Mouse (Mus musculus): ENCODE measurements around the gene Gm45015. TPM values are rescaled to one million over a fixed set of nuclear protein-coding genes. Genes with fewer than 3 reads are reported as not detected.
A peak's percentile ranks its signal among the peaks of the same experiment; 100 is the strongest.
"Not testable (repeated sequence)": the region's sequence is repeated elsewhere in the genome, so short reads cannot be mapped to it uniquely, and the experiment has no call there.

Gm45015 gene
- total and polyA plus RNA-seq, 2 experiments = not detected

DNA sequence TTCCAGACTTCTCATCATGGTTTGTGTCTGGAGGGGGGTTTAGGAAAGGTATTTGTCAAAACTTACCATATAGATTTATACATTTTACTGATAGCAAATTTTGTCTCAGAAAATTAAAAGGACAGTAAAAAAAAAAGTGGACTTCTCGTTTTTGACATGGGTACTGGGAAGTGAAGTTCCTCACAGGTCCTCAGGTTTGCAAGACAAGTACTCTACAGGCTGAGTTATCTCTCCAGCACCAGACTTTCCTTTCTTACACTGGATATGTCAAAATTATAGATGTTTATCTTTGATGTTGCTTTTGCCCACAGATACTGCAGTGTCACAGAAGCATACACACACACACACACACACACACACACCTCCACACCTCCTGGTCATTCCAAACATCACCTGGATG, 4.8 kb upstream of the Gm45015 start:
- TF ChIP-seq CTCF (IDR thresholded peaks at IDR 0.05; ENCODE audit: low read depth, low read length) (no peak), POLR2A (IDR thresholded peaks at IDR 0.05; ENCODE audit: extremely low read depth, insufficient read depth, low read length) (no peak)
- DNase-seq (ENCODE audit: extremely low read depth, low read depth, low spot score) = no peak
- 91% methylated on average over 1 of the region's 1 CpGs for WGBS

DNA sequence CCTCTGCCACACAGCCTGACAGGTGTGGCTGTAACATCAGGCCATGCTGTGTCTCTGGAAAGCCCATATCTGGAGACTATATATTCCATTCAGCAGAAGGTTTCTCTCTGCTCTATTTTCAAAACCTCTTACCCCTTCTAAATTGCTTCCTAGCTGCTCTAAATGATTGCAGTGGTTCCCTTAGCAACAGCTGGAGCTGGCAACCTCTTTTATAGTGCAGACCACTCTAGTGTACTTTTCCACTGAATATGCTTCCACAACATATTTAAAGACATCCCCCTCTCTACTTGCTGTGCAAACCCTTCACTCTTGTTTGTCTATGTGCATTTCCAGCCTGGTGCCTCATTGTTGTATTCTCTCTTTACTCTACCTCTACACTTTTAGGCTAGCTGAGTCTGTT, 3.1 kb downstream of the Gm45015 start:
- no peak for DNase-seq (ENCODE audit: extremely low read depth, low read depth, low spot score)
- H3K79me2 ChIP-seq (ENCODE audit: control insufficient read depth, insufficient read depth, low read length) = no peaks in the 10 kb centered on the region
- no peaks in the 10 kb centered on the region for H3K4me1 ChIP-seq (ENCODE audit: control insufficient read depth, insufficient read depth, low read length)
- H3K9ac ChIP-seq (ENCODE audit: low read depth, low read length) = no peak overlapping the region
- H3K27ac ChIP-seq (replicated peaks; ENCODE audit: insufficient read depth, low read depth, low read length) = no peak overlapping the region
- H3K36me3 ChIP-seq (ENCODE audit: control insufficient read depth, insufficient read depth, low read length) = no peaks in the 10 kb centered on the region
- H3K27me3 ChIP-seq (ENCODE audit: control insufficient read depth, insufficient read depth, low read length) = no peaks in the 10 kb centered on the region
- TF ChIP-seq POLR2A (IDR thresholded peaks at IDR 0.05; ENCODE audit: extremely low read depth, insufficient read depth, low read length) (no peak), CTCF (IDR thresholded peaks at IDR 0.05; ENCODE audit: low read depth, low read length) (no peak)
- no peak overlapping the region for H3K4me3 ChIP-seq (ENCODE audit: insufficient read depth, low read depth, low read length)

More for the DNA sequence above, 4.8 kb upstream of the Gm45015 start:
- Histone ChIP-seq H3K36me3 (ENCODE audit: control insufficient read depth, insufficient read depth, low read length) (no peaks in the 10 kb centered on the region; the same call in 1 of the 2 replicates), H3K9ac (ENCODE audit: low read depth, low read length) (no peak overlapping the region), H3K27ac (replicated peaks; ENCODE audit: insufficient read depth, low read depth, low read length) (no peak overlapping the region), H3K4me3 (ENCODE audit: insufficient read depth, low read depth, low read length) (no peak overlapping the region), H3K27me3 (ENCODE audit: control insufficient read depth, insufficient read depth, low read length) (no peaks in the 10 kb centered on the region), H3K79me2 (ENCODE audit: control insufficient read depth, insufficient read depth, low read length) (peaks cover 6% of the 10 kb centered on the region; the same call in 1 of the 2 replicates), H3K4me1 (ENCODE audit: control insufficient read depth, insufficient read depth, low read length) (no peaks in the 10 kb centered on the region; the same call in 1 of the 2 replicates)

DNA sequence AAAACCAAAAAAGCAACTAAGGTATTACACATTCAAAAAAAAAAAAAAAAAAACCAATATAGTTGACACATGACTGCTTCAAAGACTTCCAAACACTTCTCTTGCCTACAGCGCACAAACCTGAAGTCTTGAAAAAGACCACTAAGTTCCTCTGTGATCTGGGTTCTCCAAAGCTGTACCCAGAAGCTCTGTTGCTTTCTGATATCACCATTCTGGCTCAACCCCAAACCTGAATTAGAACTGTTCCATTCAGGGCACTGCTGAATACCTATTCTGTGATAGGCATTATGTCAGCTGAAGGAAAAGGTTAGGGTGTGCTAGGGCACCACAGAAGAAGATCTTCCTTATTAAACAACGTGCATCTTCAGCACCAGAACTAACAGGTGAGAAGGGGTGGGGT, 9.4 kb downstream of the Gm45015 start:
- DNase-seq (ENCODE audit: extremely low read depth, low read depth, low spot score) = no peak
- Histone ChIP-seq H3K36me3 (ENCODE audit: control insufficient read depth, insufficient read depth, low read length) (no peaks in the 10 kb centered on the region), H3K27me3 (ENCODE audit: control insufficient read depth, insufficient read depth, low read length) (no peaks in the 10 kb centered on the region), H3K9ac (ENCODE audit: low read depth, low read length) (no peak overlapping the region), H3K4me1 (ENCODE audit: control insufficient read depth, insufficient read depth, low read length) (no peaks in the 10 kb centered on the region), H3K79me2 (ENCODE audit: control insufficient read depth, insufficient read depth, low read length) (no peaks in the 10 kb centered on the region), H3K27ac (replicated peaks; ENCODE audit: insufficient read depth, low read depth, low read length) (no peak overlapping the region), H3K4me3 (ENCODE audit: insufficient read depth, low read depth, low read length) (no peak overlapping the region)
- WGBS = 78% methylated on average over 2 of the region's 2 CpGs
- no peak for TF ChIP-seq CTCF (IDR thresholded peaks at IDR 0.05; ENCODE audit: low read depth, low read length)
- TF ChIP-seq POLR2A (IDR thresholded peaks at IDR 0.05; ENCODE audit: extremely low read depth, insufficient read depth, low read length) = no peak

DNA sequence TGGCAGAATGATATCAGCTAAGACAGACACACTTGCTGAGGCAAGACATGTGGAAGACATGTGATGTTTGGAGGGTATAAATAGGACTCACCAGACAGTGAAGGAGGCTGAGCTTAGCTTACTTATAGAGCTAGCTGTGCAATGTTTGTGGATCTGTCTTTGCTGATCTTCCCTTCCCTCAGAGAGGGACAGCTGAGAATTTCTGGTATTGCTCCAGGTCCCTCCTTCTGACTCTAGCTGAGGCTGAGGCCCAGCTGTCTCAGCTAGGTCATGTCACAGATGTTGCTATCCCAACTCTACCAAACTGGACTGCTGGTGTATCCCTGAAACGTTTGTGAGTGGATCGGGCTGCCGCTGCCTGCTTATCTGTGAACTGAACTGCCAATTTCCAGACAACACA, 15.6 kb downstream of the Gm45015 start:
- H3K27ac ChIP-seq (replicated peaks; ENCODE audit: insufficient read depth, low read depth, low read length) = no peak overlapping the region
- no peak for DNase-seq (ENCODE audit: extremely low read depth, low read depth, low spot score)
- no peaks in the 10 kb centered on the region for H3K27me3 ChIP-seq (ENCODE audit: control insufficient read depth, insufficient read depth, low read length)
- no peak overlapping the region for H3K4me3 ChIP-seq (ENCODE audit: insufficient read depth, low read depth, low read length)
- no peaks in the 10 kb centered on the region for H3K79me2 ChIP-seq (ENCODE audit: control insufficient read depth, insufficient read depth, low read length)
- no peak for TF ChIP-seq POLR2A (IDR thresholded peaks at IDR 0.05; ENCODE audit: extremely low read depth, insufficient read depth, low read length)
- no peak for TF ChIP-seq CTCF (IDR thresholded peaks at IDR 0.05; ENCODE audit: low read depth, low read length)
- WGBS = 57% methylated on average over 3 of the region's 3 CpGs
- no peaks in the 10 kb centered on the region for H3K4me1 ChIP-seq (ENCODE audit: control insufficient read depth, insufficient read depth, low read length)
- H3K9ac ChIP-seq (ENCODE audit: low read depth, low read length) = no peak overlapping the region
- no peaks in the 10 kb centered on the region for H3K36me3 ChIP-seq (ENCODE audit: control insufficient read depth, insufficient read depth, low read length)

DNA sequence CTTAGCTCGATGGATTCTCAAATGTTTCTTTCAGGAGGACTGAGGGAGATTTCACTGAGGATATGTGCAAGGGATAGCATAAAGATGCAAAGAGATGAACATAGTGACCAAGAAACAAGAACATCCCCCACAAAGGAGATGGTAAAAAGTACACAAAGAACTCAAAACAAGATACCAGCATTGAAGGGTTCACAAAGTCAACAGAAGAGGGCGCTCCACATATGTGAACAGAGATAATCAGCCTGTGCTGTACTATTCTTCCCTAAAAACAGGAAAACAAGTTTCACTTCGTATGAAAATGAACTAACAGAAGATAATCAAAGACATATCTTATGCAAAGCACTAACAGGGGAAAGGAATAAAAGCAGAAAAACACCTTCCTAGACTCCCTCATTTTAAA, 24.1 kb downstream of the Gm45015 start:
- Histone ChIP-seq H3K4me1 (ENCODE audit: control insufficient read depth, insufficient read depth, low read length) (no peaks in the 10 kb centered on the region), H3K79me2 (ENCODE audit: control insufficient read depth, insufficient read depth, low read length) (no peaks in the 10 kb centered on the region), H3K27me3 (ENCODE audit: control insufficient read depth, insufficient read depth, low read length) (no peaks in the 10 kb centered on the region), H3K36me3 (ENCODE audit: control insufficient read depth, insufficient read depth, low read length) (no peaks in the 10 kb centered on the region), H3K9ac (ENCODE audit: low read depth, low read length) (no peak overlapping the region), H3K4me3 (ENCODE audit: insufficient read depth, low read depth, low read length) (no peak overlapping the region), H3K27ac (replicated peaks; ENCODE audit: insufficient read depth, low read depth, low read length) (no peak overlapping the region)
- 22% methylated on average over 3 of the region's 3 CpGs for WGBS
- DNase-seq (ENCODE audit: extremely low read depth, low read depth, low spot score) = peak; percentile 29
- TF ChIP-seq POLR2A (IDR thresholded peaks at IDR 0.05; ENCODE audit: extremely low read depth, insufficient read depth, low read length) = no peak
- no peak for TF ChIP-seq CTCF (IDR thresholded peaks at IDR 0.05; ENCODE audit: low read depth, low read length)

DNA sequence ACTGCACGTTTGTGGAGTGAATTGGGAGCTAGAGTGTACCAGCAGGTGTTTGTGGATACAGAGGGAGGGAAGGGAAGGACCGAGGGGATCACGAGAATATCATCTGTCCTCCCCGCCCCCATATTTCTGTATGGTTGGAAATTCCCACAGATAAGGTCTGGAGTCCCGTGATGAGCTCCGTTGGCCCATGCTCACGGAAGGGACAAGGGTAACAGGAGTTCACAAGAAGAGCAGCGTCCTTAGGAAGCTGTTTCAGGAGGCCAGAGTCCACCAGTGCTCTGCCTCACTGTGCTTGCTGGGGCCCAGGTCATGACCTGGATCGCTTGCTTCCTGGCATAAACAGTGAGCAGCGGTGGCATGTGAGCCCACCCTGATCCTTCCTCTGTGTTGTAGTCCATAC, 40.9 kb downstream of the Gm45015 start:
- H3K27ac ChIP-seq (replicated peaks; ENCODE audit: insufficient read depth, low read depth, low read length); H3K36me3 ChIP-seq (ENCODE audit: control insufficient read depth, insufficient read depth, low read length); H3K27me3 ChIP-seq (ENCODE audit: control insufficient read depth, insufficient read depth, low read length); H3K4me1 ChIP-seq (ENCODE audit: control insufficient read depth, insufficient read depth, low read length); H3K9ac ChIP-seq (ENCODE audit: low read depth, low read length); H3K4me3 ChIP-seq (ENCODE audit: insufficient read depth, low read depth, low read length); DNase-seq (ENCODE audit: extremely low read depth, low read depth, low spot score); H3K79me2 ChIP-seq (ENCODE audit: control insufficient read depth, insufficient read depth, low read length): not testable (repeated sequence)
- WGBS = 30% methylated on average over 9 of the region's 10 CpGs

DNA sequence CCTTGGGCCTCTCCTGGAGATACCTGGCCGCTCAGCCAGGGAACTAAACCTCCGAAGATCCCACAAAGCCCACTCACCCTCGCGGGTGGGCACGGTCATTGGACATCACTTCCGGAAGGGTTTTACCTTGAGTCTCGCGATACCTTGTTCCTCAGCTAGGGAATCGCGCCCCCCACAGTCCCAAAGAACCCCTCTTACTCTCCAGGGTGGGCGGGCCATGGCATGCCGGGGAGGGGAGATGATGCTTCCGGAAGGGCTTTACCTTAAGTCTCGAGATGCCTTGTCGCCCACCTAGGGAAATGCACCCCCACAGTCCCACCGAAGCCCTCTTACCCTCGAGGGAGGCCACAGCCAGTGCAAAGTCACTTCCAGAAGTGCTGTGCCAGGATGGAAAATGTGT, 43.8 kb downstream of the Gm45015 start, which contains the start of the genes Xlr5a and Xlr5c:
Xlr5a (minus strand) TSS at position 101 of the 400 bp plus-strand sequence.
Xlr5c (minus strand) TSS at position 101 of the 400 bp plus-strand sequence.
- H3K9ac ChIP-seq (ENCODE audit: low read depth, low read length); DNase-seq (ENCODE audit: extremely low read depth, low read depth, low spot score); H3K4me1 ChIP-seq (ENCODE audit: control insufficient read depth, insufficient read depth, low read length); H3K36me3 ChIP-seq (ENCODE audit: control insufficient read depth, insufficient read depth, low read length); H3K79me2 ChIP-seq (ENCODE audit: control insufficient read depth, insufficient read depth, low read length); H3K27me3 ChIP-seq (ENCODE audit: control insufficient read depth, insufficient read depth, low read length); H3K4me3 ChIP-seq (ENCODE audit: insufficient read depth, low read depth, low read length); H3K27ac ChIP-seq (replicated peaks; ENCODE audit: insufficient read depth, low read depth, low read length): not testable (repeated sequence)
- WGBS = 92% methylated on average over 9 of the region's 17 CpGs
